Mouse (Mus musculus): ENCODE results near the gene Emilin1. TPM values are rescaled to one million over a fixed set of nuclear protein-coding genes. Genes with fewer than 3 reads are reported as not detected.

Emilin1 gene
- total and polyA plus RNA-seq, 2 experiments: 17.8 to 31.5 TPM

- no peak overlapping the region for H3K9ac ChIP-seq (ENCODE audit: low read depth, low read length)
- 23% methylated on average over 4 of the region's 4 CpGs for WGBS
- peak; percentile 72 for DNase-seq (ENCODE audit: extremely low read depth, low read depth, low spot score)
- peaks cover 33% of the 10 kb centered on the region; the same call in 1 of the 2 replicates for H3K36me3 ChIP-seq (ENCODE audit: control insufficient read depth, insufficient read depth, low read length)
- peaks cover 4% of the 10 kb centered on the region; the same call in 1 of the 2 replicates for H3K79me2 ChIP-seq (ENCODE audit: control insufficient read depth, insufficient read depth, low read length)
- H3K27me3 ChIP-seq (ENCODE audit: control insufficient read depth, insufficient read depth, low read length): no peaks in the 10 kb centered on the region
- no peak overlapping the region for H3K27ac ChIP-seq (replicated peaks; ENCODE audit: insufficient read depth, low read depth, low read length)
- TF ChIP-seq POLR2A (IDR thresholded peaks at IDR 0.05; ENCODE audit: extremely low read depth, insufficient read depth, low read length) (no peak), CTCF (IDR thresholded peaks at IDR 0.05; ENCODE audit: low read depth, low read length) (peak; percentile 58)
- H3K4me1 ChIP-seq (ENCODE audit: control insufficient read depth, insufficient read depth, low read length): peaks cover 18% of the 10 kb centered on the region
- no peak overlapping the region for H3K4me3 ChIP-seq (ENCODE audit: insufficient read depth, low read depth, low read length)
Observed at GRCm38 (mm10) chr5:30930121-30930520, 16.9 kb downstream of the Emilin1 start.

DNA sequence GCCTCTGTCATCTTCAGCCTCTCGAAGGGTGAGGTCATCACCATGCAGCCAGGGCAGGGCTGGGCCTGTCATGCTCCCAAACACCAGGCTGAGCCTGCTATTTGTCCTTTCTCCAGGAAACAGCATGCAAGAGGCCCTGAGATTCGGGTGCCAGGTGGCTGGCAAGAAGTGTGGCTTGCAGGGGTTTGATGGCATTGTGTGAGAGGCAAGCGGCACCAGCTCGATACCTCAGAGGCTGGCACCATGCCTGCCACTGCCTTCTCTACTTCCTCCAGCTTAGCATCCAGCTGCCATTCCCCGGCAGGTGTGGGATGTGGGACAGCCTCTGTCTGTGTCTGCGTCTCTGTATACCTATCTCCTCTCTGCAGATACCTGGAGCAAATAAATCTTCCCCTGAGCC is 17.6 kb downstream of the Emilin1 start:
- H3K27ac ChIP-seq (replicated peaks; ENCODE audit: insufficient read depth, low read depth, low read length): no peak overlapping the region
- no peak overlapping the region for H3K4me3 ChIP-seq (ENCODE audit: insufficient read depth, low read depth, low read length)
- no peak overlapping the region for H3K9ac ChIP-seq (ENCODE audit: low read depth, low read length)
- peaks cover 4% of the 10 kb centered on the region; the same call in 1 of the 2 replicates for H3K79me2 ChIP-seq (ENCODE audit: control insufficient read depth, insufficient read depth, low read length)
- TF ChIP-seq POLR2A (IDR thresholded peaks at IDR 0.05; ENCODE audit: extremely low read depth, insufficient read depth, low read length): no peak
- TF ChIP-seq CTCF (IDR thresholded peaks at IDR 0.05; ENCODE audit: low read depth, low read length): no peak
- peaks cover 33% of the 10 kb centered on the region; the same call in 1 of the 2 replicates for H3K36me3 ChIP-seq (ENCODE audit: control insufficient read depth, insufficient read depth, low read length)
- H3K27me3 ChIP-seq (ENCODE audit: control insufficient read depth, insufficient read depth, low read length): no peaks in the 10 kb centered on the region
- no peak for DNase-seq (ENCODE audit: extremely low read depth, low read depth, low spot score)
- H3K4me1 ChIP-seq (ENCODE audit: control insufficient read depth, insufficient read depth, low read length): peaks cover 16% of the 10 kb centered on the region
- 81% methylated on average over 6 of the region's 6 CpGs for WGBS

DNA sequence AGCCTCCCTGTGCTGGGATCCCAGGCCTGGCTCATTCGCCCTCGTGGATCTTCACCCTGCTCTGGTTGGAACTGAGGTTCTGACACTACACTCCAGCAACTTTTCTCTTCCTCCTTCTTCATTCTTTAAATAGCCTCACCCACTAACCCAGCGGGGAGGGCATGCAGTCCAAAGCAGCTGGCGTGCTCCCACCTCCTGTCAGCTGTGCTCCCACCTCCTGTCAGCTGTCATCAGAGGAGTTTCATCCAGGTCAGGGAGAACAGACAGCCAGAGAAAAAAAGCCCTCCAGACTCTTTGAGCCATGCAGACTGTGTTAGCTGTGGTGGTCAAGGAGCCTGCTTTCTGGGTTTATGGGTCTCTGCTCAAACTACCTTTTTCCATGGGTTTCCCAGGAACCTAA is 18.2 kb downstream of the Emilin1 start:
- no peak overlapping the region for H3K4me3 ChIP-seq (ENCODE audit: insufficient read depth, low read depth, low read length)
- H3K36me3 ChIP-seq (ENCODE audit: control insufficient read depth, insufficient read depth, low read length): peaks cover 33% of the 10 kb centered on the region; the same call in 1 of the 2 replicates
- H3K79me2 ChIP-seq (ENCODE audit: control insufficient read depth, insufficient read depth, low read length): peaks cover 4% of the 10 kb centered on the region; the same call in 1 of the 2 replicates
- no peaks in the 10 kb centered on the region for H3K27me3 ChIP-seq (ENCODE audit: control insufficient read depth, insufficient read depth, low read length)
- DNase-seq (ENCODE audit: extremely low read depth, low read depth, low spot score): no peak
- 93% methylated on average over 4 of the region's 4 CpGs for WGBS
- TF ChIP-seq POLR2A (IDR thresholded peaks at IDR 0.05; ENCODE audit: extremely low read depth, insufficient read depth, low read length) (no peak), CTCF (IDR thresholded peaks at IDR 0.05; ENCODE audit: low read depth, low read length) (no peak)
- peaks cover 13% of the 10 kb centered on the region for H3K4me1 ChIP-seq (ENCODE audit: control insufficient read depth, insufficient read depth, low read length)
- H3K27ac ChIP-seq (replicated peaks; ENCODE audit: insufficient read depth, low read depth, low read length): no peak overlapping the region
- no peak overlapping the region for H3K9ac ChIP-seq (ENCODE audit: low read depth, low read length)

DNA sequence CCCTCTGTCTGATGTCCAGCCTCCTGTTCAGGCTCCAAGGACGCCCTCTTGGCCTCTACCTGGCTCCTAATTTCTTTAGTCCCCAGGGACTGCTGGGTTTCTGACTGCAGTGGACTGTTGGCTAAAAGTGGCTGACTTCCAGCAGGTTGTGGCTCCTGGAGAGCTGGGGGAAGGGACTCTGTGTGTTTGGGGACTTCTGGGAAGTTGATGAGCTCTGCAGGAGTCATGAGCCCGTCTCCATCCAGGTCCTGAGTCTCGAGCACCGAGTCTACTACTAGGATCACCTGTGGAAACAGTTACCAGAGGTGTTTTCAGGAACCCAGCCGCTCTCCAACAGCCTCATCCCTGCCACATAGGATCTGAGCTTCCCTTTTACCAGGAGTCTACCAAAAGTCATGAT is 20.5 kb downstream of the Emilin1 start:
- no peak overlapping the region for H3K27ac ChIP-seq (replicated peaks; ENCODE audit: insufficient read depth, low read depth, low read length)
- TF ChIP-seq CTCF (IDR thresholded peaks at IDR 0.05; ENCODE audit: low read depth, low read length): no peak
- H3K79me2 ChIP-seq (ENCODE audit: control insufficient read depth, insufficient read depth, low read length): no peaks in the 10 kb centered on the region
- DNase-seq (ENCODE audit: extremely low read depth, low read depth, low spot score): no peak
- H3K4me1 ChIP-seq (ENCODE audit: control insufficient read depth, insufficient read depth, low read length): no peaks in the 10 kb centered on the region
- H3K9ac ChIP-seq (ENCODE audit: low read depth, low read length): no peak overlapping the region
- 76% methylated on average over 5 of the region's 5 CpGs for WGBS
- H3K36me3 ChIP-seq (ENCODE audit: control insufficient read depth, insufficient read depth, low read length): peaks cover 18% of the 10 kb centered on the region; the same call in 1 of the 2 replicates
- no peaks in the 10 kb centered on the region for H3K27me3 ChIP-seq (ENCODE audit: control insufficient read depth, insufficient read depth, low read length)
- no peak overlapping the region for H3K4me3 ChIP-seq (ENCODE audit: insufficient read depth, low read depth, low read length)

DNA sequence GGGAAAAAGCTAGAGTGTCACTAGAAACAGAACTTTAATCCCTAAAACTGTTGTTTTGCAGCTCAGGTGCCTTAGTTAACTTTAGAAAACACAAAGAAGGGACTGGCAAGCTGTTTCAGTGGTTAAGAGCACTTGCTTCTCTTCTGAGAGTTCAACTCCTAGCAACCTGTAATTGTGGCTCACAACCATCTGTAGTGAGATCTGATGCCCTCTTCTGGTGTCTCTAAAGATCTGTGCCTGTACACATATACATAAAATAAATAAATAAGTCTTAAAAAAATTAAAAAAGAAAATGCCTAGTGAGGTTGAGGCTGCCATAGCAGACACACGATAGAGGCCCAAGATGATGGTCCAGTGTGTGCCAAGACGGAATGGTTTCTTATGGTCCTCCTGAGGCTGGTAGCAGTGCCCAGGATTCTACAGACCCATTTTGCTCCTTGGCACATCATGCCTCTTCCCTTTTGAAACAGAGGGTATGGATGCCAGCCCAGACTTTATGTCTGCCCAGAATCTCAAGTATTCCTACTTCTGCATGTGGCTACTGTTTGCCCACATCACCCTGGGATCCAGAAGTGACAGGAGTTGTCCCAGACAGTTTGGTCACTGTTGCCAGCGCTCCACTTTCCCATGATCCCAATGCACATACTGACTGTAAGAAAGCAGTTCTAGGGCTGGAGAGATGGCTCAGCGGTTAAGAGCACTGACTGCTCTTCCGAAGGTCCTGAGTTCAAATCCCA is 21.7 kb downstream of the Emilin1 start:
- Histone ChIP-seq H3K27ac (replicated peaks; ENCODE audit: insufficient read depth, low read depth, low read length) (no peak overlapping the region), H3K27me3 (ENCODE audit: control insufficient read depth, insufficient read depth, low read length) (no peaks in the 10 kb centered on the region), H3K36me3 (ENCODE audit: control insufficient read depth, insufficient read depth, low read length) (peaks cover 10% of the 10 kb centered on the region; the same call in 1 of the 2 replicates), H3K4me3 (ENCODE audit: insufficient read depth, low read depth, low read length) (no peak overlapping the region), H3K9ac (ENCODE audit: low read depth, low read length) (no peak overlapping the region), H3K79me2 (ENCODE audit: control insufficient read depth, insufficient read depth, low read length) (no peaks in the 10 kb centered on the region), H3K4me1 (ENCODE audit: control insufficient read depth, insufficient read depth, low read length) (no peaks in the 10 kb centered on the region)
- TF ChIP-seq CTCF (IDR thresholded peaks at IDR 0.05; ENCODE audit: low read depth, low read length) (no peak), POLR2A (IDR thresholded peaks at IDR 0.05; ENCODE audit: extremely low read depth, insufficient read depth, low read length) (no peak)
- WGBS: 88% methylated on average over 5 of the region's 5 CpGs
- DNase-seq (ENCODE audit: extremely low read depth, low read depth, low spot score): no peak

- Histone ChIP-seq H3K27ac (replicated peaks; ENCODE audit: insufficient read depth, low read depth, low read length) (no peak overlapping the region), H3K9ac (ENCODE audit: low read depth, low read length) (no peak overlapping the region), H3K27me3 (ENCODE audit: control insufficient read depth, insufficient read depth, low read length) (no peaks in the 10 kb centered on the region), H3K4me3 (ENCODE audit: insufficient read depth, low read depth, low read length) (no peak overlapping the region), H3K36me3 (ENCODE audit: control insufficient read depth, insufficient read depth, low read length) (no peaks in the 10 kb centered on the region), H3K79me2 (ENCODE audit: control insufficient read depth, insufficient read depth, low read length) (no peaks in the 10 kb centered on the region), H3K4me1 (ENCODE audit: control insufficient read depth, insufficient read depth, low read length) (peaks cover 3% of the 10 kb centered on the region)
- TF ChIP-seq CTCF (IDR thresholded peaks at IDR 0.05; ENCODE audit: low read depth, low read length) (peak; percentile 66), POLR2A (IDR thresholded peaks at IDR 0.05; ENCODE audit: extremely low read depth, insufficient read depth, low read length) (no peak)
- 82% methylated on average over 2 of the region's 2 CpGs for WGBS
- DNase-seq (ENCODE audit: extremely low read depth, low read depth, low spot score): peak; percentile 83
Observed at GRCm38 (mm10) chr5:30943004-30943403, 29.8 kb downstream of the Emilin1 start.
